Mouse (Mus musculus): ENCODE measurements around the gene Large1. TPM values are rescaled to one million over a fixed set of nuclear protein-coding genes. Genes with fewer than 3 reads are reported as not detected.
A peak's percentile ranks its signal among the peaks of the same experiment; 100 is the strongest.
"Not testable (repeated sequence)": the region's sequence is repeated elsewhere in the genome, so short reads cannot be mapped to it uniquely, and the experiment has no call there.

The Large1 gene
- total RNA-seq, 2 experiments from 2014 or later: 1.4 to 1.9 TPM

- ATAC-seq (replicated peaks; ENCODE audit: poor library complexity, severe bottlenecking): no peak
Measured at GRCm38 (mm10) chr8:73188684-73189083, 164.7 kb downstream of the Large1 start.

DNA sequence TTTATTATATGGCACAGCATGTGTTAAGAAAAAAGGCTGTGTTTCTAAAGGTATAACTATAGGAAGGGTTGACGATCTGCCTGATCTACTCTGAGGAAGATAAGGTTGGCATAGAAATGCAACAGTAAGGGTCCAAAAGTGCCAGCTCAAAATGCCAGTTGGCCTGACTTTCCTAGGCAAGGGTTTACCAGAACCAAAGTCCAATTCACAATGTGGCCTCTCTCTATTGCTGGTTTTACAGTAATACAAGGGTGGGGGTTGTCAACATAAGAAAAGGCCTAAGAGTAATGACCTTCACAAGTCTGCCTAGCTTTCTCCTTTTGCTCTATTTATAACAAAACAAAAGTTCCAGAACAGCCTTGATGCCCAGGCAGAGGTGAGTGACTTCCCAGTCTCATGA is 166.0 kb downstream of the Large1 start:
- ATAC-seq (replicated peaks; ENCODE audit: poor library complexity, severe bottlenecking): no peak

GRCm38 (mm10) chr8:73178434-73178833 is 174.9 kb downstream of the Large1 start:
- no peak for ATAC-seq (replicated peaks; ENCODE audit: poor library complexity, severe bottlenecking)

GRCm38 (mm10) chr8:73172661-73173060 is 180.7 kb downstream of the Large1 start:
- ATAC-seq (replicated peaks; ENCODE audit: poor library complexity, severe bottlenecking): no peak

GRCm38 (mm10) chr8:73161994-73162393 is 191.3 kb downstream of the Large1 start:
- ATAC-seq (replicated peaks; ENCODE audit: poor library complexity, severe bottlenecking): peak; percentile 35; the same call in 1 of the 2 replicates

- ATAC-seq (replicated peaks; ENCODE audit: poor library complexity, severe bottlenecking): peak; percentile 50
Measured at GRCm38 (mm10) chr8:73161564-73161963, 191.8 kb downstream of the Large1 start.

GRCm38 (mm10) chr8:73160945-73161344 is 192.4 kb downstream of the Large1 start:
- no peak for ATAC-seq (replicated peaks; ENCODE audit: poor library complexity, severe bottlenecking)

- no peak for ATAC-seq (replicated peaks; ENCODE audit: poor library complexity, severe bottlenecking)
Measured at GRCm38 (mm10) chr8:73147236-73147635, 206.1 kb downstream of the Large1 start.

DNA sequence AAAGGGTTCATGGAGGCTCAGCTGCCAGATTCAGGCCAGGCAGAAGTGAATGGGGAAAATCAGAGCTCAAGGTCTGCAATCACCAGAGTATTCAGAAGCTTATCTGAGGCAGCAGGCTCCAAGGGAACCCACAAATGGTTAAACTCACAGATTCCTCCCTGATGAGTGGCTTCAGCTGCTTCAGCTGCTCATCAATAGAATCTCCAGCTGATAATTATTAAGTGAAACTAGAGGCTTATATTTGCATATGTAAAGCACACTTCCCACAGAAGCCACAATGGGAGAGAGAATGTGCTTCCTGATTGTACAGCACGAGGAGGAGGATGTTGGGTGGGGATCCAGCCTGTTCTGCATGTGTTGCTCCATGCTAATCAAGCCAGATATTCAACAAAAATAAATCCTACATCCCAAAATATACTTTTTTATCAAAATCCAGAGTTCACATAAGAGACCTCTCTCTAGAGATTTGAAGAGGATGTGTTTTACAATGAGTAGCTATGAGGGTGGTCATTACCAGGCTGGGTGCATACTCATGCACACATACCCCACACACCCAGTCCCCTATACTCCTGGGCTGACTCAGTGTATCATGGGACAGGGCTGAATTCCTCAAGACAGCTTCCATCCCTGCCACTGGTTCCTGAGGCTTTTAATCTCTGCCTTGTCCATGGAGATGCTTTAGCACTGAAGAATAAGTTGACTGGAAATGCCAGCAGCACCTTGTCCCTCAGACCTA is 210.5 kb downstream of the Large1 start:
- no peak for ATAC-seq (replicated peaks; ENCODE audit: poor library complexity, severe bottlenecking)

GRCm38 (mm10) chr8:73135397-73135796 is 217.9 kb downstream of the Large1 start:
- ATAC-seq (replicated peaks; ENCODE audit: poor library complexity, severe bottlenecking): no peak

DNA sequence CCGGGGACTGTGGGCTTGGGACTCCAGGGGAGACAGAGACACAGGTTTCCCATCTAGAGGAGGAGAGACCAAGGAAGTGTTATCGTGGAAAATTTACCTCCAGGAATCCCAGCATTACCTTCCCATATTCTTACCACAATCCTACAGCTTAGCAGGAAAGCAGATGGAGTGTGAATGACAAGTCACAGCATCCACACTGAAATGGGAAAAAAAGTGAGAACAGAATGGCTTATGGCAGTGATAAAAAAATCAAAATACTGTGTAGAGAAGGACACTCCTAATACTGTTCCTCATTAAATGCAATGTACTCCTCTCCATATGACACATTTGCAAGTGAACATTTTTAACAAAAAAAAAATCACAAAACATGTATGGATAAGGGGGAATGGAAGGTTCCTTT is 221.3 kb downstream of the Large1 start:
- no peak for ATAC-seq (replicated peaks; ENCODE audit: poor library complexity, severe bottlenecking)

DNA sequence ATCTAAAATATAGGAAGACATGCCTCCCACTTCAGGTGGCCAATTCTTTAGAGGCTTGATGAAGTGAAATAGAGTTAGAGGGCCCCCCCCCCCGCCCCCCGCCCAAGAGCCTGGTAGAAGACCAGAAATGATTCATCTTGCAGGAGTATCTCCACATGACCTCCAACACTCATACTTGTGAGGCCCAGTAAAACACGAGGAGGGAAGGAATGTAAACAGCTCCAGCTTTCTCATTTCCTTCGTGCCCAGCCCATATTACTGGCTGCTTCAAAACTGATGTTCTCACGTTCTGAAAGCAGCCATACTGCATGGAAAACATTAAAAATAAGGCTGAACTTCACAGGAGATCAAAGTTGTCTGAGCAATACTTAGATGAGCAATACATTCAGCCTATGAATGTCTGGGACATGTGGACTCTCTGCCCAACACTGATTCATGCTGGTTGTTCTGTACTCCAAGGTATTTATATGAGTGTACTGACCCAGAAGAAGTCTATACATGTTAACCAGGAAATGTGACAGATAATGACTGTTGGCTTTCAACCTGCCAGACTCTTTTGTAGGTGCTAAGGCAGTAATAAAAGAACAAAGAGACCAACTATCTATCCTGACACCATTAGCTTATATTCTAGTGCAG is 229.4 kb downstream of the Large1 start:
- ATAC-seq (replicated peaks; ENCODE audit: poor library complexity, severe bottlenecking): no peak

- ATAC-seq (replicated peaks; ENCODE audit: poor library complexity, severe bottlenecking): no peak
Measured at GRCm38 (mm10) chr8:73112332-73112895, 240.9 kb downstream of the Large1 start.

GRCm38 (mm10) chr8:73104089-73104488 is 249.3 kb downstream of the Large1 start:
- no peak for ATAC-seq (replicated peaks; ENCODE audit: poor library complexity, severe bottlenecking)

DNA sequence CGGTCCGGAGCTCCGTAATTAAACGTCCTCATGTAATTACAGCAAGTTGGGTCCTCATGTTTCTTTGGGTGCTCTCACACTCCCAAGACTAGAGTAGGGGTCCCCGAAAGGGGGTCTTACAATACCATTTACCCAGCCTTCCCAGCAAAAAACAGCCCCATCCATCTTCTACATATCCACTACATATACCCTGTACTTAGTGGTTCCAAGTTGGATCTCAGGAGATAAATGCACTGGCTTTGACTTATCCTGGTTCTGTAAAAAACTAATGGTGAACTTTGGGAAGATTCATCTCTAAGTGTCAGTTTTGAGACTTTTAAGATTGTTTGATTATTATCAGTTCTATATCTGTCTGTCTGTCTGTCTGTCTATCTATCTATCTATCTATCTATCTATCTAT is 252.3 kb downstream of the Large1 start:
- ATAC-seq (replicated peaks; ENCODE audit: poor library complexity, severe bottlenecking): no peak

GRCm38 (mm10) chr8:73100607-73101006 is 252.7 kb downstream of the Large1 start:
- ATAC-seq (replicated peaks; ENCODE audit: poor library complexity, severe bottlenecking): not testable (repeated sequence)

DNA sequence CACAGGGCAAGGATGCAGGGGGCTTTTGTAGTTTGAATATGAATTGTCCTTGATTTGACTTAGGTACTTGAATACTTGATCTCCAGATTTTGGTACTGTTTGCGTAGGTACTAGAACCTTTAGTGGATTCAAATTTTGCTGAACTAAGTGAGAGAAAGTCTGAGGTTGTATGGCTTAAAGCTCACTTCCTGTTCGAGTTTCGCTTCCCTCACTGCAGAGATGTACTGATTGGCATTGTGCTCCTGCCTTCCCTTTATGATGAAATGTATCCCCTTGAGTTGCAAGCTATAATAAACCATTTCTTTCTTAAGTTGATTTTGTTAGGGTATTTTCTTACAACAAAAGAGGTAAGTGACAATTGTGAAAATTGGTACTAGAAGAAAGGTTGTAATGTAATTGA is 253.8 kb downstream of the Large1 start:
- ATAC-seq (replicated peaks; ENCODE audit: poor library complexity, severe bottlenecking): peak; percentile 78

DNA sequence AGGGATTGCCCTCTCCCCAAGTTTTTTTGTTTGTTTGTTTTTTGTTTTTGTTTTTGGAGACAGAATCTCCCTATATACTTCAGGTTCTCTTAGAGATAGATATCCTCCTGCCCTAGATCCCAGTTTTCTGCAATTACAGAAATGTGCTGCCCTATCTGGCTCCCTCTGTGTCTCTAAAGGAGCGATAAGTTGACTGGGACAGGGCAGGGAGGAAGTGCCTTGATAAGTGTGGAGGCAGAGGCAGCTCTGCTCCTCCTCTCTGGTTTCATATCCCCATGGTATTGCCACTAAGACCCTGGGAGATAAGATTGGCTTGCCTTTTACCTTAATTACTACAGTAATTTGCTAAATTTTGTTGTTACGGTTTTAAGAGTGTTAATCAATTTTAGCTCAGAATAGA is 256.4 kb downstream of the Large1 start:
- no peak for ATAC-seq (replicated peaks; ENCODE audit: poor library complexity, severe bottlenecking)

- not testable (repeated sequence) for ATAC-seq (replicated peaks; ENCODE audit: poor library complexity, severe bottlenecking)
Measured at GRCm38 (mm10) chr8:73077746-73078145, 275.6 kb downstream of the Large1 start.

DNA sequence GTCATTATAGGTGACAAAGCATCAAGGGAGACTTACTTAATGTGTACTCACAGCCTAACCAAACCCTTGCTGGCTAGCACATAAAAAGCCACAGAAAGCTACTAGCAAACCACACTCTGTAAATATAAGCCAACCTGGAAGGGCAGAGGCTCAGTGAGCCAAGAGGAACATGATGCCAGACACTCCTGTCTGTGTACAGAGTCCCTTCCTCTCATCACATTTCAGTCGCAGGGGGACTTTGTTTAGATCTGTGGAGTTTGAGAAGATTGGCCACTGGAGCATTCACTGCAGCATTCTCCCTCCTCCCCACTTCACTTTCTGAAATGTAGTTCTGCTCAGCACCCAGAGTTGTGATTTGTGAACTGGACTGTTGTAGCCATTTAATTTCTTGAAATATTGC is 291.9 kb downstream of the Large1 start:
- no peak for ATAC-seq (replicated peaks; ENCODE audit: poor library complexity, severe bottlenecking)

DNA sequence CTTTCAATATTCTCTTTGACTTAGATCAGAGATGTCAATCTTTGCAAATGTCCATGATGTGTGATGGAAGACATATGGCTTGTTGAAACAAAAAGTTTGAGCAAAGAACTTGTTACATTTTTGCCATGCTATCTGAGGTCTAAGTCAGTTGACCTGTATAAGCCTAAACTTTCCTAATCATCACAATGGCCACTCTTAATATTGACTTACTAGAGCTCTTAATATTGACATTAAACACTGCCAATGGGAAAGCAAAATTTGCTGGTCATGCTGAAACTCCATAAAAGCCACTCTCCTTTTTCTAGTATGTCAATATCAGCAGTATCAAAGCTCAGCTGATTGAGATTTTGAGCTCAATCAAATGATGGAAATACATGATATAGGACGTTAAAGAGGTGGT is 298.6 kb downstream of the Large1 start:
- ATAC-seq (replicated peaks; ENCODE audit: poor library complexity, severe bottlenecking): no peak

- ATAC-seq (replicated peaks; ENCODE audit: poor library complexity, severe bottlenecking): no peak
Measured at GRCm38 (mm10) chr8:73053878-73054277, 299.5 kb downstream of the Large1 start.
